Mouse (Mus musculus): ENCODE results near the gene Megf8. TPM values are rescaled to one million over a fixed set of nuclear protein-coding genes. Genes with fewer than 3 reads are reported as not detected.
A peak's percentile ranks its signal among the peaks of the same experiment; 100 is the strongest.
"Not testable (repeated sequence)": the region's sequence is repeated elsewhere in the genome, so short reads cannot be mapped to it uniquely, and the experiment has no call there.

Gene Megf8
- polyA plus RNA-seq, 1 experiment from 2014 or later, result 16.4 TPM

GRCm38 (mm10) chr7:25322058-25322484 lies 5.1 kb downstream of the Megf8 start:
- Histone ChIP-seq H3K4me1 (peaks cover 25% of the 10 kb centered on the region), H3K4me3 (replicated peaks) (peak overlapping the region; percentile 26), H3K36me3 (no peaks in the 10 kb centered on the region; the same call in 1 of the 2 replicates), H3K27ac (replicated peaks) (peak overlapping the region; percentile 87), H3K27me3 (no peaks in the 10 kb centered on the region), H3K9me3 (replicated peaks) (no peaks in the 10 kb centered on the region), H3K4me2 (replicated peaks) (peak overlapping the region; percentile 34), H3K9ac (peak overlapping the region; percentile 2; the same call in 1 of the 2 replicates)
- ATAC-seq (ENCODE audit: insufficient number of reproducible peaks, low FRiP score, low TSS enrichment, low read depth), result peak; percentile 86
- WGBS, result 5% methylated on average over 6 of the region's 6 CpGs

GRCm38 (mm10) chr7:25323219-25323618 lies 6.3 kb downstream of the Megf8 start:
- Histone ChIP-seq H3K4me2 (replicated peaks) (no peak overlapping the region), H3K9me3 (replicated peaks) (no peaks in the 10 kb centered on the region), H3K9ac (no peak overlapping the region), H3K27me3 (no peaks in the 10 kb centered on the region), H3K27ac (replicated peaks) (no peak overlapping the region), H3K4me1 (peaks cover 15% of the 10 kb centered on the region), H3K36me3 (peaks cover 8% of the 10 kb centered on the region; the same call in 1 of the 2 replicates), H3K4me3 (replicated peaks) (no peak overlapping the region)
- ATAC-seq (ENCODE audit: insufficient number of reproducible peaks, low FRiP score, low TSS enrichment, low read depth), result no peak
- 75% methylated on average over 2 of the region's 2 CpGs for WGBS

- H3K27ac ChIP-seq (replicated peaks); H3K9me3 ChIP-seq (replicated peaks); H3K4me2 ChIP-seq (replicated peaks); H3K9ac ChIP-seq; ATAC-seq (ENCODE audit: insufficient number of reproducible peaks, low FRiP score, low TSS enrichment, low read depth); H3K4me3 ChIP-seq (replicated peaks); H3K27me3 ChIP-seq: not testable (repeated sequence)
- Histone ChIP-seq H3K36me3 (peaks cover 19% of the 10 kb centered on the region), H3K4me1 (peaks cover 10% of the 10 kb centered on the region)
- 89% methylated on average over 6 of the region's 6 CpGs for WGBS
Measured at GRCm38 (mm10) chr7:25325431-25325830, 8.5 kb downstream of the Megf8 start.

- Histone ChIP-seq H3K9me3 (replicated peaks) (no peaks in the 10 kb centered on the region), H3K27ac (replicated peaks) (no peak overlapping the region)
Measured at GRCm38 (mm10) chr7:25326233-25326632, 9.3 kb downstream of the Megf8 start.

GRCm38 (mm10) chr7:25333596-25334307 lies 16.8 kb downstream of the Megf8 start:
- Histone ChIP-seq H3K4me2 (replicated peaks) (no peak overlapping the region), H3K27me3 (no peaks in the 10 kb centered on the region), H3K36me3 (peaks cover 63% of the 10 kb centered on the region), H3K4me1 (peaks cover 5% of the 10 kb centered on the region; the same call in 1 of the 2 replicates), H3K9ac (no peak overlapping the region), H3K4me3 (replicated peaks) (no peak overlapping the region), H3K27ac (replicated peaks) (no peak overlapping the region), H3K9me3 (replicated peaks) (no peaks in the 10 kb centered on the region)
- ATAC-seq (ENCODE audit: insufficient number of reproducible peaks, low FRiP score, low TSS enrichment, low read depth), result 0 out of 2 replicates have a peak, but pooled peaks have one; percentile 56
- 42% methylated on average over 16 of the region's 16 CpGs for WGBS

More at GRCm38 (mm10) chr7:25326233-25326632, 9.3 kb downstream of the Megf8 start:
- Histone ChIP-seq H3K27me3 (no peaks in the 10 kb centered on the region), H3K4me1 (peaks cover 10% of the 10 kb centered on the region), H3K4me3 (replicated peaks) (no peak overlapping the region), H3K36me3 (peaks cover 27% of the 10 kb centered on the region), H3K9ac (no peak overlapping the region), H3K4me2 (replicated peaks) (no peak overlapping the region)
- ATAC-seq (ENCODE audit: insufficient number of reproducible peaks, low FRiP score, low TSS enrichment, low read depth), result no peak
- 64% methylated on average over 8 of the region's 8 CpGs for WGBS

GRCm38 (mm10) chr7:25334472-25334871 lies 17.5 kb downstream of the Megf8 start:
- Histone ChIP-seq H3K4me1 (peaks cover 5% of the 10 kb centered on the region; the same call in 1 of the 2 replicates), H3K9me3 (replicated peaks) (no peaks in the 10 kb centered on the region), H3K36me3 (peaks cover 69% of the 10 kb centered on the region), H3K27me3 (no peaks in the 10 kb centered on the region), H3K9ac (no peak overlapping the region), H3K27ac (replicated peaks) (no peak overlapping the region), H3K4me3 (replicated peaks) (no peak overlapping the region), H3K4me2 (replicated peaks) (no peak overlapping the region)
- 0 out of 2 replicates have a peak, but pooled peaks have one; percentile 18 for ATAC-seq (ENCODE audit: insufficient number of reproducible peaks, low FRiP score, low TSS enrichment, low read depth)
- 89% methylated on average over 12 of the region's 12 CpGs for WGBS

GRCm38 (mm10) chr7:25339329-25339728 lies 22.4 kb downstream of the Megf8 start:
- peaks cover 84% of the 10 kb centered on the region for H3K36me3 ChIP-seq
- no peak overlapping the region for H3K4me3 ChIP-seq (replicated peaks)
- 90% methylated on average over 9 of the region's 9 CpGs for WGBS

GRCm38 (mm10) chr7:25341000-25341784 lies 24.2 kb downstream of the Megf8 start:
- Histone ChIP-seq H3K27me3 (no peaks in the 10 kb centered on the region), H3K4me3 (replicated peaks) (no peak overlapping the region), H3K9me3 (replicated peaks) (no peaks in the 10 kb centered on the region), H3K4me2 (replicated peaks) (no peak overlapping the region), H3K9ac (no peak overlapping the region), H3K36me3 (peaks cover 76% of the 10 kb centered on the region), H3K27ac (replicated peaks) (no peak overlapping the region), H3K4me1 (no peaks in the 10 kb centered on the region)
- 0 out of 2 replicates have a peak, but pooled peaks have one; percentile 23 for ATAC-seq (ENCODE audit: insufficient number of reproducible peaks, low FRiP score, low TSS enrichment, low read depth)
- 76% methylated on average over 20 of the region's 20 CpGs for WGBS

More at GRCm38 (mm10) chr7:25339329-25339728, 22.4 kb downstream of the Megf8 start:
- H3K9ac ChIP-seq, result no peak overlapping the region
- H3K27ac ChIP-seq (replicated peaks), result no peak overlapping the region
- H3K4me2 ChIP-seq (replicated peaks), result no peak overlapping the region
- no peaks in the 10 kb centered on the region for H3K9me3 ChIP-seq (replicated peaks)
- H3K27me3 ChIP-seq, result no peaks in the 10 kb centered on the region
- H3K4me1 ChIP-seq, result no peaks in the 10 kb centered on the region
- ATAC-seq (ENCODE audit: insufficient number of reproducible peaks, low FRiP score, low TSS enrichment, low read depth), result no peak

- H3K9me3 ChIP-seq (replicated peaks), result 0 out of 2 replicates have a peak, but pooled peaks cover 6% of the 10 kb centered on the region
- no peak overlapping the region for H3K27ac ChIP-seq (replicated peaks)
- no peaks in the 10 kb centered on the region for H3K27me3 ChIP-seq
- H3K4me1 ChIP-seq, result no peaks in the 10 kb centered on the region
- H3K9ac ChIP-seq, result no peak overlapping the region
- no peak overlapping the region for H3K4me2 ChIP-seq (replicated peaks)
- ATAC-seq (ENCODE audit: insufficient number of reproducible peaks, low FRiP score, low TSS enrichment, low read depth), result no peak
- H3K4me3 ChIP-seq (replicated peaks), result no peak overlapping the region
- H3K36me3 ChIP-seq, result peaks cover 79% of the 10 kb centered on the region
- 84% methylated on average over 8 of the region's 8 CpGs for WGBS
Measured at GRCm38 (mm10) chr7:25348861-25349260, 31.9 kb downstream of the Megf8 start.

GRCm38 (mm10) chr7:25358721-25359206 lies 41.8 kb downstream of the Megf8 start:
- no peak overlapping the region for H3K4me3 ChIP-seq (replicated peaks)
- no peak for ATAC-seq (ENCODE audit: insufficient number of reproducible peaks, low FRiP score, low TSS enrichment, low read depth)
- peaks cover 78% of the 10 kb centered on the region for H3K36me3 ChIP-seq
- no peaks in the 10 kb centered on the region for H3K9me3 ChIP-seq (replicated peaks)
- WGBS, result 73% methylated on average over 19 of the region's 19 CpGs
- H3K4me1 ChIP-seq, result no peaks in the 10 kb centered on the region
- no peak overlapping the region for H3K4me2 ChIP-seq (replicated peaks)
- H3K27me3 ChIP-seq, result no peaks in the 10 kb centered on the region
- H3K27ac ChIP-seq (replicated peaks), result no peak overlapping the region
- H3K9ac ChIP-seq, result no peak overlapping the region

- WGBS, result 85% methylated on average over 19 of the region's 19 CpGs
- Histone ChIP-seq H3K27ac (replicated peaks) (no peak overlapping the region), H3K4me2 (replicated peaks) (no peak overlapping the region), H3K9me3 (replicated peaks) (no peaks in the 10 kb centered on the region), H3K9ac (no peak overlapping the region), H3K4me3 (replicated peaks) (no peak overlapping the region), H3K27me3 (peaks cover 21% of the 10 kb centered on the region), H3K4me1 (peaks cover 26% of the 10 kb centered on the region), H3K36me3 (peaks cover 56% of the 10 kb centered on the region)
- ATAC-seq (ENCODE audit: insufficient number of reproducible peaks, low FRiP score, low TSS enrichment, low read depth), result peak; percentile 17; the same call in 1 of the 2 replicates
Measured at GRCm38 (mm10) chr7:25363151-25363550, 46.2 kb downstream of the Megf8 start.

Data from embryonic facial prominence, embryonic 15.5 days (tissue).